Mouse (Mus musculus) thymus, adult 2 months (tissue): ENCODE measurements around the gene Vps33a.

Experiments
- CTCF ChIP-seq: fragments of 200-500 bp; IDR thresholded peaks from 2 replicates; pipeline ENCODE4 v1.5.1; 2012; ENCODE audit warnings: mild to moderate bottlenecking, control low read depth, low read length, moderate library complexity, borderline replicate concordance; ENCODE audit not compliant: control insufficient read depth, poor library complexity, insufficient read depth; ENCODE audit errors: extremely low read depth
- POLR2A ChIP-seq: fragments of 200-500 bp; IDR thresholded peaks from 2 replicates; pipeline ENCODE4 v1.6.1; 2012; ENCODE audit warnings: mild to moderate bottlenecking, low read length, control low read depth, moderate library complexity; ENCODE audit not compliant: control insufficient read depth, poor library complexity, insufficient read depth; ENCODE audit errors: extremely low read depth

GRCm38 (mm10) chr5:123530056-123530455, 42.8 kb downstream of the Vps33a start:
- TF ChIP-seq CTCF (no peak), POLR2A (no peak)
